Mouse (Mus musculus): Measurements from ENCODE around the gene Zfp738. TPM values are rescaled to one million over a fixed set of nuclear protein-coding genes. Genes with fewer than 3 reads are reported as not detected.

Gene Zfp738
- polyA plus RNA-seq, 1 experiment from 2014 or later: 12.8 TPM

DNA sequence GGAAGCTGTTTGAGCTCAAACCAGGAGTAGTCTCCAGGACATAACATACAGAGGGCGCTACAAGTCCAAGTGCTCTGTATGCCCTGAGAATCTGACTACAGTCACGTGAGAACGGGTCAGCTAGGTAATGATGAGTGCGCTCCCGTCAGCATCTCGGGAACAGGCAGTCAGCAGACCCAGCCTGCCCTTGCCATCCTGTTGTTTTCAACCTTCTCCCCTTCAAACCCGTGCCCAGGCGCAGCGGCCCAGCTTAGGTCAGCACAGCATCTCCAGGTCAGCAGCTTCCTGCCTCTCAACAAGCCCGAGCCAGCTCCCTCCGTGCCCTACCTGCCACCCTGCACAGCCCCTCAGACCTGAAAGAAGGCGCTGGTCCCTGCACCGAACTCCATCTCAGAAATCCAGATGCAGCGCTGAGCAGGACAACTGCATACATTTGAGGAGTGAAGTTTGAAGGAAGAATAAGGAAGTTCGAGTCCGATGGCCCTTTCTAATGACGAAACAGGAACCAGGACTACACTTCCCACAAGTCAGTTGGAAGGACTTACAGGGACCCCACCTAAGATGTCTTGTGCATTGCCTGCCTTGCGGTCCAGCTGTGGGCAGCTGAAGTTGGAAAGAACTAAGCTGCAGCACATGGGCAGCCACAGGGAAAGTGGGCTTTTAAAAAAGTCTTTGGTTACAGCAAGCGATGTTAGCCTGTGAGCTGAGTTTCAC, 49.4 kb downstream of the Zfp738 start, which contains the start of the genes Gm49345 and Zfp729a:
Gm49345 (minus strand) TSS at position 476 of the 714 bp plus-strand sequence.
Zfp729a (minus strand) TSS at position 498 of the 714 bp plus-strand sequence.
- ATAC-seq (replicated peaks; ENCODE audit: low FRiP score): peak; percentile 100

DNA sequence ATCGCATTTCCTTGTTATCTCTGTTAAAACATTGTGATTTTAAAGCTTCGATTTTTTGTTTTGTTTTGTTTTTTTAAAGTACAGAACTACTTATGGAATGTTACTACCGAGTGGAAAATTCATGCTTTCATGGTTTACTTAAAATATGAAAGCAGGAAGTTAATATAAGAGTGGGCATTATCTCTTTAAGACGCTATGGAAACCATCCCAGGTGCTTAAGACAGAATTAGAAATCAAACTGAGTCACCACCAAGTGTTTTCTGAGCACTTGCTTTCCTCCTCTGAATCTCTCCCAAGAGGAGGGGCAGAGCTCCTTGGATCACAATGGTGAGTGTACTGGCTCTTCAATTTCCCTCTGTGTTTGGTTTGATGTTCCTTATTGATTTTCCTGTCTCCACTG, 76.8 kb downstream of the Zfp738 start:
- Histone ChIP-seq H3K27ac (no peak overlapping the region), H3K27me3 (no peaks in the 10 kb centered on the region), H3K36me3 (no peaks in the 10 kb centered on the region), H3K4me2 (no peak overlapping the region), H3K9ac (no peak overlapping the region), H3K4me1 (peaks cover 5% of the 10 kb centered on the region; the same call in 1 of the 2 replicates), H3K9me3 (replicated peaks) (no peaks in the 10 kb centered on the region), H3K4me3 (replicated peaks) (no peak overlapping the region)
- no peak for ATAC-seq (replicated peaks; ENCODE audit: low FRiP score)
- 91% methylated on average over 4 of the region's 4 CpGs for WGBS

More for the DNA sequence above, 49.4 kb downstream of the Zfp738 start, which contains the start of the genes Gm49345 and Zfp729a:
- Histone ChIP-seq H3K4me2 (peak within 1 kb of the TSS; percentile 60), H3K4me3 (replicated peaks) (peak within 1 kb of the TSS; percentile 91), H3K9me3 (replicated peaks) (no peaks in the 10 kb centered on the region), H3K36me3 (no peaks in the 10 kb centered on the region), H3K4me1 (peaks cover 3% of the 10 kb centered on the region; the same call in 1 of the 2 replicates), H3K27me3 (no peaks in the 10 kb centered on the region), H3K27ac (peak within 1 kb of the TSS; percentile 80), H3K9ac (peak within 1 kb of the TSS; percentile 66)
- WGBS: under 1% methylated on average over 19 of the region's 19 CpGs

GRCm38 (mm10) chr13:67609066-67609876, 77.6 kb downstream of the Zfp738 start, which contains the start of gene Zfp729b:
Zfp729b (minus strand) TSS chr13:67609707.
- Histone ChIP-seq H3K36me3 (no peaks in the 10 kb centered on the region), H3K4me1 (peaks cover 5% of the 10 kb centered on the region; the same call in 1 of the 2 replicates), H3K9ac (peak within 1 kb of the TSS; percentile 67), H3K4me2 (peak within 1 kb of the TSS; percentile 67), H3K27me3 (no peaks in the 10 kb centered on the region), H3K9me3 (replicated peaks) (no peaks in the 10 kb centered on the region), H3K27ac (peak within 1 kb of the TSS; percentile 76), H3K4me3 (replicated peaks) (peak within 1 kb of the TSS; percentile 76)
- WGBS: 3% methylated on average over 20 of the region's 20 CpGs
- peak; percentile 98 for ATAC-seq (replicated peaks; ENCODE audit: low FRiP score)

Other genes with a start within 250 kb of the Zfp738 start
- 8.9 and 9.9 TPM in 2 replicates for gene Zfp874a, start 235.4 kb downstream of the Zfp738 start, polyA plus RNA-seq (2015; fragmentation: Nextera tagmentation; extraction: Ambion mirVana)
- gene Zfp874b, start 202.8 kb downstream of the Zfp738 start, polyA plus RNA-seq (2015; fragmentation: Nextera tagmentation; extraction: Ambion mirVana): 2.4 and 2.8 TPM in 2 replicates
- 15.7 and 16.1 TPM in 2 replicates for gene Zfp58, start 186.5 kb downstream of the Zfp738 start, polyA plus RNA-seq (2015; fragmentation: Nextera tagmentation; extraction: Ambion mirVana)
- not detected in 2 replicates for gene Gm26965, start 160.9 kb downstream of the Zfp738 start, polyA plus RNA-seq (2015; fragmentation: Nextera tagmentation; extraction: Ambion mirVana)
- gene Zfp87, start 160.9 kb downstream of the Zfp738 start, polyA plus RNA-seq (2015; fragmentation: Nextera tagmentation; extraction: Ambion mirVana): 25.6 and 26.1 TPM in 2 replicates
- gene Zfp748, start 133.2 kb downstream of the Zfp738 start, polyA plus RNA-seq (2015; fragmentation: Nextera tagmentation; extraction: Ambion mirVana): 13.8 and 14.0 TPM in 2 replicates
- gene Zfp729b, start 77.4 kb downstream of the Zfp738 start, polyA plus RNA-seq (2015; fragmentation: Nextera tagmentation; extraction: Ambion mirVana): 4.3 and 4.4 TPM in 2 replicates
- 0.22 TPM in 1 of 2 replicates, not detected in the other for gene Gm49345, start 49.3 kb downstream of the Zfp738 start, polyA plus RNA-seq (2015; fragmentation: Nextera tagmentation; extraction: Ambion mirVana)
- gene Zfp729a, start 49.3 kb downstream of the Zfp738 start, polyA plus RNA-seq (2015; fragmentation: Nextera tagmentation; extraction: Ambion mirVana): 2.8 and 3.8 TPM in 2 replicates
- 7.2 and 8.2 TPM in 2 replicates for gene Zfp65, start 42.1 kb upstream of the Zfp738 start, polyA plus RNA-seq (2015; fragmentation: Nextera tagmentation; extraction: Ambion mirVana)
- gene Zfp85, start 68.2 kb upstream of the Zfp738 start, polyA plus RNA-seq (2015; fragmentation: Nextera tagmentation; extraction: Ambion mirVana): 4.8 and 6.4 TPM in 2 replicates
- 2.5 and 2.6 TPM in 2 replicates for gene Zfp493, start 92.6 kb upstream of the Zfp738 start, polyA plus RNA-seq (2015; fragmentation: Nextera tagmentation; extraction: Ambion mirVana)
- 8.0 and 8.1 TPM in 2 replicates for gene Zfp273, start 126.7 kb upstream of the Zfp738 start, polyA plus RNA-seq (2015; fragmentation: Nextera tagmentation; extraction: Ambion mirVana)
- gene Gm10037, start 144.0 kb upstream of the Zfp738 start, polyA plus RNA-seq (2015; fragmentation: Nextera tagmentation; extraction: Ambion mirVana): 1.6 and 4.0 TPM in 2 replicates
- gene BC048507, start 176.3 kb upstream of the Zfp738 start, polyA plus RNA-seq (2015; fragmentation: Nextera tagmentation; extraction: Ambion mirVana): not detected in 2 replicates